Mouse (Mus musculus) heart, embryonic 11.5 days (tissue): ENCODE measurements at regions not wholly inside any gene's neighbourhood (a gene's known extent, or its start where the extent isn't known, plus 50 kb on each side); places are given as distances from the start of the nearest gene placed in this dataset.

Experiments used
- ATAC-seq: fragments of 200-750 bp; cut with Nextera tagmentation; replicated peaks from 2 replicates; pipeline ENCODE4 v1.8.0; 2017; ENCODE audit warnings: moderate library complexity; ENCODE audit not compliant: insufficient number of reproducible peaks, low FRiP score, low TSS enrichment
- H3K27ac ChIP-seq: fragments of 300-500 bp; sonication (generic); 2 replicates; pipeline ENCODE4 v1.5.1; 2014; ENCODE audit warnings: mild to moderate bottlenecking, low read depth, low read length
- H3K27me3 ChIP-seq: fragments of 300-500 bp; sonication (generic); 2 replicates; pipeline ENCODE4 v1.6.1; 2014; ENCODE audit warnings: mild to moderate bottlenecking, low read length, mixed read lengths; ENCODE audit not compliant: control insufficient read depth, insufficient read depth
- H3K36me3 ChIP-seq: fragments of 300-500 bp; sonication (generic); 2 replicates; pipeline ENCODE4 v1.6.1; 2014; ENCODE audit warnings: mild to moderate bottlenecking, low read length, moderate library complexity, mixed read lengths; ENCODE audit not compliant: control insufficient read depth, insufficient read depth
- H3K4me1 ChIP-seq: fragments of 300-500 bp; sonication (generic); 2 replicates; pipeline ENCODE4 v1.6.1; 2014; ENCODE audit warnings: low read length; ENCODE audit not compliant: control insufficient read depth, insufficient read depth
- H3K4me2 ChIP-seq: fragments of 300-500 bp; sonication (generic); 2 replicates; pipeline ENCODE4 v1.6.1; 2014; ENCODE audit warnings: mild to moderate bottlenecking, moderate library complexity
- H3K4me3 ChIP-seq: fragments of 300-500 bp; sonication (generic); 2 replicates; pipeline ENCODE4 v1.5.1; 2014; ENCODE audit warnings: low read depth, low read length
- H3K9ac ChIP-seq: fragments of 300-500 bp; sonication (generic); 2 replicates; pipeline ENCODE4 v1.6.1; 2014; ENCODE audit warnings: mild to moderate bottlenecking, low read depth, low read length, moderate library complexity
- H3K9me3 ChIP-seq: fragments of 300-500 bp; sonication (generic); replicated peaks from 2 replicates; pipeline ENCODE4 v1.6.1; 2016; ENCODE audit warnings: low read length; ENCODE audit not compliant: control insufficient read depth
- WGBS: fragments of 180-500 bp; shearing (Covaris S2); extraction: QIAGEN DNeasy Blood & Tissue Kit; methylation state at CpG from one replicate; pipeline ENCODE4 v1.1.7; 2014; ENCODE audit not compliant: insufficient replicate concordance; 5-methylcytosine and 5-hydroxymethylcytosine counted together

DNA sequence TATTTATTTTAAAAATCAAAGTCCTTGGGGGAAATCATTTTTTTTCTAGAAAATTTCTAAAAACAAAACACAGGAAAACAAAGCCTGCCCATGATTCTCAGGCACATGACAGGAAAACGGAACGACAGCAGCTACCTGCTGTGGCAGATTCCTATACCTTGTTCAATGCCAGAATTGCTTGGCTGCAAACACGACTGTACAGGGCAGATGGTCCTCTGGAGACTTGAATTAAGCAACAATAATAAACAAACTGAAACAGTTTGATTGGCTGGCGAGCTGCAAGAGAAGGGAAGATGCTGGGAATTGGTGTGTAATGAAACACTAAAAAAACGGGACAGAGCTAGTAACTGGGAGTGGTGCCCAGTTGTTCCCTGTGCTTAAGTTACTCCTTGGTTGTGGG, 280.1 kb downstream of the Slc4a3 start:
- H3K9me3 ChIP-seq: no peaks in the 10 kb centered on the region
- no peak overlapping the region for H3K9ac ChIP-seq
- H3K36me3 ChIP-seq: no peaks in the 10 kb centered on the region
- no peak for ATAC-seq
- no peaks in the 10 kb centered on the region for H3K4me1 ChIP-seq
- 61% methylated on average over 5 of the region's 5 CpGs for WGBS
- H3K27ac ChIP-seq: no peak overlapping the region
- H3K4me2 ChIP-seq: no peak overlapping the region
- no peaks in the 10 kb centered on the region for H3K27me3 ChIP-seq
- H3K4me3 ChIP-seq: no peak overlapping the region

DNA sequence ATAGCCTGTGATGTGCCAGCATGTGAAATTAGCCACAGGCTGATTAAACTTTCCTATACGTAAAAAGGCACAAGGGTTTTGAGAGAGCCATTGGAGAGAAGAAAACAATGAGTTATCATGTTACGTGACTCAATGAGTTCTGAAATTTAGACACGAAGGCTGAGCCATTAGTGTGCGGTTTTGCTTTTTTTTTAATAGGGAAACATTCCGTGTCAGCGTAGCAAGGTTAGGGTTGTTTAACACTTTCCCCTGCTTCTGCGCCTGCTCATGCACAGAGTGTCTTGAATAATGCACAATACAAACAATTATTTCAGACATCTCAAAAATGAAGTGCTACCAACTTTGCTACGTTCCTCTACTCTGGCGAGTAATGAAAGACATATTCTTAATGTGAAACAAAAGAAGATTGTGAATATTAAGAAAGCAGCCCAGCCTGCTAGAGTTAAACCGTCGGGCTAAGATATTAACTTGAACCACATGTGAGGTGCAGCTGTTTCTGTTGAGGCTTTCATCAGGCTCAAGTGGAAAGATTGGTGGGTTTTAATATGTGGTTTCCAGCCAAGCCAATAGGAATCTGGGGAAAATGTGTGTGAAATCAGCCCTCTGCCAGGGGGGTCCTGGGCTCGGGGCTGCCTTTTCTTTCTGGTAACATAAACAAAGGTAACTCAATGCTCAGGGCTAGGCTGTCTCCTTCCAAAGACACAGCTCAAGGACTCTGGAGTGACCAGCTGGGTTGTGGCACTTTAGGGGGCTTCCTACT, 287.2 kb downstream of the Slc4a3 start:
- Histone ChIP-seq H3K9me3 (no peaks in the 10 kb centered on the region), H3K27ac (no peak overlapping the region), H3K36me3 (no peaks in the 10 kb centered on the region), H3K27me3 (no peaks in the 10 kb centered on the region), H3K9ac (no peak overlapping the region), H3K4me1 (no peaks in the 10 kb centered on the region), H3K4me3 (no peak overlapping the region), H3K4me2 (no peak overlapping the region)
- ATAC-seq: no peak
- 65% methylated on average over 12 of the region's 12 CpGs for WGBS

GRCm38 (mm10) chr1:75834361-75834760, 288.3 kb downstream of the Slc4a3 start:
- H3K9me3 ChIP-seq: no peaks in the 10 kb centered on the region
- H3K4me2 ChIP-seq: no peak overlapping the region
- H3K9ac ChIP-seq: no peak overlapping the region
- no peak for ATAC-seq
- no peaks in the 10 kb centered on the region for H3K4me1 ChIP-seq
- no peak overlapping the region for H3K27ac ChIP-seq
- H3K36me3 ChIP-seq: no peaks in the 10 kb centered on the region
- no peak overlapping the region for H3K4me3 ChIP-seq
- 72% methylated on average over 3 of the region's 3 CpGs for WGBS
- H3K27me3 ChIP-seq: no peaks in the 10 kb centered on the region

DNA sequence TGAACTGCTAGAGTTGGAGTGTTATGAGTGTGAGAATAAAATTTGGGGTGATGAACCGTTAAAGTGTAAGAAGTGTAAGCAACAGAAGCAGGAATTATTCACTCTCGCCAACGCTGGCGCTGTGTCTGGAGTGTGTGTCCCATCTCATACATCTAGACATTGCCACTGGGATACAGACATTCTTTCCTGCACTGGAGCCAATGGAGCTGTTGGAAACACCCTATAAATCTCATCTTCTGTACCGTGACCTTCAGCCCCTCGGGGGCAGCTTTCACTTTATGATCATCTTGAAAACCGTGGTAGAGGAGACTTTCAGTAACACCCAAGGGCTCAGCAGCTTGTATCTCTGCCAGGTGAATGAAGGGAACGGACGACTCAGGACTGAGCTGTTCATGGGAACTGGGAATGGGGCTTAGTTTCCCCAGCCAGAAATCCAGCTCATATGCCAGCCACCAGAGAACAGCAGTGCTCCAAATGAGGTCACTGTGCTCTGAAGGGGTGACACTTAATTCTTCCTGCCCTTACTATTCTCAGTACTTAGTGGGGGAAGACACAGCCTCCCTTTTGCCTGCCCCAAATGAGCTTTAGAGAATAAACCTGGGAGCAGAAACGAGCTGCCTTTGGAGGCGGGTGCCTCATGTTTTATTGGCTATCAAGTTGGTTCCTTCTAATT, 293.6 kb downstream of the Slc4a3 start:
- H3K27me3 ChIP-seq: no peaks in the 10 kb centered on the region
- H3K36me3 ChIP-seq: no peaks in the 10 kb centered on the region
- H3K4me3 ChIP-seq: no peak overlapping the region
- H3K4me2 ChIP-seq: no peak overlapping the region
- H3K4me1 ChIP-seq: no peaks in the 10 kb centered on the region
- H3K27ac ChIP-seq: no peak overlapping the region
- no peak overlapping the region for H3K9ac ChIP-seq
- 80% methylated on average over 11 of the region's 11 CpGs for WGBS
- ATAC-seq: no peak
- no peaks in the 10 kb centered on the region for H3K9me3 ChIP-seq

- no peaks in the 10 kb centered on the region for H3K9me3 ChIP-seq
- WGBS: 79% methylated on average over 4 of the region's 4 CpGs
- ATAC-seq: no peak
- no peak overlapping the region for H3K4me2 ChIP-seq
- H3K36me3 ChIP-seq: no peaks in the 10 kb centered on the region
- no peaks in the 10 kb centered on the region for H3K27me3 ChIP-seq
- no peak overlapping the region for H3K4me3 ChIP-seq
- no peaks in the 10 kb centered on the region for H3K4me1 ChIP-seq
- no peak overlapping the region for H3K9ac ChIP-seq
- H3K27ac ChIP-seq: no peak overlapping the region
Measured at GRCm38 (mm10) chr1:75842396-75842795, 296.3 kb downstream of the Slc4a3 start.

DNA sequence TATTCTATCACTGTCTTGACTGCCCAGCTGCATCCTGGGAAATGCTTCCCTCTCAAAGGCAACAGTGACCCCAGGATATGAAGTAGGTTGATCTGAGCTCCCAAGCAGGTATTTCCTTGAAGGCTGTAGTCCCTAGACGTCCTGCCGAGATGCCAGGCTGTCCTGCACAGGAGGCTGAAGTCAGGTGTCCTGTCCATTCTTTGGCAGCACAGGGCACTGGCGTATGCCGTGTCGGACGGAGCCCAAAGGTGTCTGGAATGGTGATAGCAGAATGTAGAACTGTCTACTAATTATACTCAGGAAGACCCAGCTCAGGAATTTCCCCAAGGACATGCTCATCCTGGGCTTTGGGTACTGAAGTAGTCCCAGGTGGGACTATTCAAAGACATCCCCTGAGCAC, 297.3 kb downstream of the Slc4a3 start:
- no peak overlapping the region for H3K4me2 ChIP-seq
- H3K27me3 ChIP-seq: no peaks in the 10 kb centered on the region
- H3K4me3 ChIP-seq: no peak overlapping the region
- ATAC-seq: no peak
- no peak overlapping the region for H3K27ac ChIP-seq
- H3K9ac ChIP-seq: no peak overlapping the region
- H3K9me3 ChIP-seq: no peaks in the 10 kb centered on the region
- H3K36me3 ChIP-seq: no peaks in the 10 kb centered on the region
- WGBS: 81% methylated on average over 6 of the region's 6 CpGs
- no peaks in the 10 kb centered on the region for H3K4me1 ChIP-seq

GRCm38 (mm10) chr1:75844123-75844522, 298.1 kb downstream of the Slc4a3 start:
- no peaks in the 10 kb centered on the region for H3K36me3 ChIP-seq
- H3K9ac ChIP-seq: no peak overlapping the region
- H3K4me2 ChIP-seq: no peak overlapping the region
- H3K27ac ChIP-seq: no peak overlapping the region
- 74% methylated on average over 10 of the region's 10 CpGs for WGBS
- no peak for ATAC-seq
- H3K27me3 ChIP-seq: no peaks in the 10 kb centered on the region
- H3K9me3 ChIP-seq: no peaks in the 10 kb centered on the region
- no peak overlapping the region for H3K4me3 ChIP-seq
- no peaks in the 10 kb centered on the region for H3K4me1 ChIP-seq

DNA sequence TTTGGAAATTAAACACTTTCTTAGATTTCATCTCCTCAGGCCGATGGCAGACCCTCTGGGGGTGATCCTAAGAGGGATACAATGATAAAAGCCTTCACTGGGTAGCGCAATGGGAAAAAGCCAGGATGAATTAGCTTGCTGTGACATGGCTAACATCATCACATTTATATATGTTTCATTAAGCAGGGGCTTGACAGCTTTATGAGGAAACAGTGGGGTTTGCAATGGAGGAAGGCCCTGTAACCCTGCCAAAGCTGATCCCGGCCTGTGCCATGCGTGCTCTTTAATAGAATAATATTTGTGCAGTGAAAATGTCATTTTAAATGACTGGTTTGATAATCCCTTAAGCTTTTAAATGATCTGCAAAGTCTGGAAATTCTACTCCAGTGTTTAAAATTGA, 298.5 kb downstream of the Slc4a3 start:
- ATAC-seq: no peak
- WGBS: 78% methylated on average over 4 of the region's 4 CpGs
- H3K9me3 ChIP-seq: no peaks in the 10 kb centered on the region

DNA sequence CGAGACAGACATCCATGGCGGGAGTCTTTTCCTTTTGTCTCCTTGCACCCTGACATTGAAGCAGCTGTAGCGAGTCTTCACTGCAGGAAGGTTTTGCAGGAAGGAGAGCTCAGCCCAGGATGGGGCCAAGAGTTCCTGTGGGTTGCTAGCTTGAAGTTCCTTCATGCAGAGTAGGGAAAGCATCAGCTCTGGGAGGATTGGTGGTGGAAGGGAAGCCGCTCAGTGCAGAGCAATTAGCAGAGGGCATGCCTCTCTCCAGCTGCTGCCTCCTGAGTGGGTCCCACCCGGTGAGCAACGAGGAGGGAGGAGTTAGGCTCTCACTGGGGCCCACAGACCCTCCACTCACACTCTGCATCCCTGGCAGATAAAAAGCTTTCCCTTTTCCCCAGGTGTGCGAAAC, 298.9 kb downstream of the Slc4a3 start:
- no peak overlapping the region for H3K4me3 ChIP-seq
- no peaks in the 10 kb centered on the region for H3K36me3 ChIP-seq
- H3K4me1 ChIP-seq: no peaks in the 10 kb centered on the region
- no peak for ATAC-seq
- H3K9me3 ChIP-seq: no peaks in the 10 kb centered on the region
- no peaks in the 10 kb centered on the region for H3K27me3 ChIP-seq
- H3K4me2 ChIP-seq: no peak overlapping the region
- WGBS: 23% methylated on average over 7 of the region's 7 CpGs
- H3K27ac ChIP-seq: no peak overlapping the region
- no peak overlapping the region for H3K9ac ChIP-seq

More for the DNA sequence above, 298.5 kb downstream of the Slc4a3 start:
- H3K9ac ChIP-seq: no peak overlapping the region
- H3K4me2 ChIP-seq: no peak overlapping the region
- H3K4me3 ChIP-seq: no peak overlapping the region
- no peak overlapping the region for H3K27ac ChIP-seq
- H3K27me3 ChIP-seq: no peaks in the 10 kb centered on the region
- no peaks in the 10 kb centered on the region for H3K4me1 ChIP-seq
- H3K36me3 ChIP-seq: no peaks in the 10 kb centered on the region
